Mouse (Mus musculus): Measurements from ENCODE around the gene Masp1. TPM values are rescaled to one million over a fixed set of nuclear protein-coding genes. Genes with fewer than 3 reads are reported as not detected.

The Masp1 gene
- polyA plus RNA-seq, 1 experiment from 2014 or later = 2.5 TPM

- Histone ChIP-seq H3K27me3 (ENCODE audit: insufficient read depth, low read length) (no peaks in the 10 kb centered on the region), H3K4me3 (ENCODE audit: low read depth, low read length) (no peak overlapping the region), H3K4me2 (peak overlapping the region; percentile 13; the same call in 1 of the 2 replicates), H3K9me3 (ENCODE audit: low read depth, low read length) (no peaks in the 10 kb centered on the region), H3K4me1 (ENCODE audit: insufficient read depth) (peaks cover 12% of the 10 kb centered on the region), H3K27ac (ENCODE audit: low read depth) (0 out of 2 replicates have a peak overlapping the region, but pooled peaks have one; percentile 19), H3K9ac (no peak overlapping the region), H3K36me3 (ENCODE audit: insufficient read depth) (no peaks in the 10 kb centered on the region)
- 30% methylated on average over 7 of the region's 7 CpGs for WGBS
- no peak for TF ChIP-seq CTCF (IDR thresholded peaks at IDR 0.05; ENCODE audit: low read depth)
- no peak for ATAC-seq (ENCODE audit: insufficient read depth)
- peak; percentile 62 for DNase-seq
These were observed 21.9 kb downstream of the Masp1 start for GRCm38 (mm10) chr16:23498691-23499131.

- ATAC-seq (ENCODE audit: insufficient read depth) = peak; percentile 53; the same call in 1 of the 2 replicates
- 35% methylated on average over 1 of the region's 1 CpGs for WGBS
- no peaks in the 10 kb centered on the region for H3K27me3 ChIP-seq (ENCODE audit: insufficient read depth, low read length)
- no peak overlapping the region for H3K9ac ChIP-seq
- TF ChIP-seq CTCF (IDR thresholded peaks at IDR 0.05; ENCODE audit: low read depth) = no peak
- H3K36me3 ChIP-seq (ENCODE audit: insufficient read depth) = no peaks in the 10 kb centered on the region
- peaks cover 12% of the 10 kb centered on the region for H3K4me1 ChIP-seq (ENCODE audit: insufficient read depth)
- H3K4me2 ChIP-seq = no peak overlapping the region
- DNase-seq = no peak
- no peak overlapping the region for H3K4me3 ChIP-seq (ENCODE audit: low read depth, low read length)
- H3K27ac ChIP-seq (ENCODE audit: low read depth) = no peak overlapping the region
- no peaks in the 10 kb centered on the region for H3K9me3 ChIP-seq (ENCODE audit: low read depth, low read length)
These were observed 22.7 kb downstream of the Masp1 start for GRCm38 (mm10) chr16:23497881-23498280.

DNA sequence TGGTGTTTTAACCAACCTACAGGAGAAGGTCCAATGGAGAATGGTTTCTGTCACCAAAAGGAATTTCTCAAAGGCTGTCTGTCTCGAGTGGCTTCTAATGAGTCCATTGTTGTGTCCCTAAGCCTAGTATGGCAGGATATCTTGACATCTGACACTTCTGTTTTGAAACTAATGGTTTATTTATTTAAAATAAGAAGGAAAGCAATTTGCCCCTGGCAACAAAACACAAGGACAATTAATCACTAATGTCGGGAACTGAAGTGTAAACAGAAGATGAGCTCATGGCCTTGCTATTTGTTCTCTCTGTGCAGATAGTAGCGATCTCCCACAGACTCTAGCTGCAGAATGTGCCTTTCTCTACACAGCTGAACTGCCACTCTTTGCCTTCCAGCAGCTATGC, 23.2 kb downstream of the Masp1 start:
- TF ChIP-seq CTCF (IDR thresholded peaks at IDR 0.05; ENCODE audit: low read depth) = no peak
- H3K9ac ChIP-seq = no peak overlapping the region
- no peak overlapping the region for H3K4me3 ChIP-seq (ENCODE audit: low read depth, low read length)
- H3K27ac ChIP-seq (ENCODE audit: low read depth) = 0 out of 2 replicates have a peak overlapping the region, but pooled peaks have one; percentile 47
- whole genome bisulfite sequencing = 2% methylated on average over 3 of the region's 3 CpGs
- ATAC-seq (ENCODE audit: insufficient read depth) = peak; percentile 93
- no peaks in the 10 kb centered on the region for H3K9me3 ChIP-seq (ENCODE audit: low read depth, low read length)
- H3K4me2 ChIP-seq = no peak overlapping the region
- peak; percentile 90 for DNase-seq
- H3K36me3 ChIP-seq (ENCODE audit: insufficient read depth) = no peaks in the 10 kb centered on the region
- no peaks in the 10 kb centered on the region for H3K27me3 ChIP-seq (ENCODE audit: insufficient read depth, low read length)
- H3K4me1 ChIP-seq (ENCODE audit: insufficient read depth) = peaks cover 12% of the 10 kb centered on the region

DNA sequence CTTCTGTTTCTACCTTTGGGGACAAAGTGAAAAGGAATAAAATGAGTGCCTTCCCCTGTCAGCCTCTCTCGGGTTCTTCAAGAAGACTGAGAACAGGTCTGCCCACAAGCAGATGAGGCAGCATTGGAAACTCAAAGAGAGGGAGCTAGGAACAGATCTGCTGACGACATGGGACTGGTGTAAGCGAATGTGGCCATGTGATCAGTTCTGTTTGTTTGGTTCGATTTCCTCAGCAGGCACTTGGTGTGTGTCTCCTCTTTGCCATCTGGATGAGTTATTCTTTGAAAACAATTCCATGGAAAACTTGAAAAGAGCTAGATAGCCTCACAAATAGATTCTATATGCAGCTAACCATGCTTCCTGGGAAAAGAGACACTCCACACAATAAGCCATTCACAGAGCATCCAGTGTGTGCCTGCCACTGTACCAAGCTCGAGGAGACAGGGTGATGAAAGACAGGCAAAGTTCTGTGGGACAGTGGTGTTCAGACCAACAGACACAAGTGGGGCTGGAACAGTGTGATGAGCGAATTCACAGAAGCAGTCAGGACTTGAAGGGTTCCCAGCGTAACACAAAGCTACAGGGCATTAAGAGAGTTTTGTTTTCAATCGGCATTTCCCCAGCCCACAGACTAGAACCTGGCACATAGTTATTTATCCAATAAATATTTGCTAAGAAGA, 24.2 kb downstream of the Masp1 start:
- ATAC-seq (ENCODE audit: insufficient read depth) = no peak
- Histone ChIP-seq H3K4me3 (ENCODE audit: low read depth, low read length) (no peak overlapping the region), H3K27ac (ENCODE audit: low read depth) (no peak overlapping the region), H3K36me3 (ENCODE audit: insufficient read depth) (no peaks in the 10 kb centered on the region), H3K4me1 (ENCODE audit: insufficient read depth) (peaks cover 12% of the 10 kb centered on the region), H3K27me3 (ENCODE audit: insufficient read depth, low read length) (no peaks in the 10 kb centered on the region), H3K4me2 (no peak overlapping the region), H3K9me3 (ENCODE audit: low read depth, low read length) (no peaks in the 10 kb centered on the region), H3K9ac (no peak overlapping the region)
- no peak for DNase-seq
- 51% methylated on average over 8 of the region's 8 CpGs for WGBS
- TF ChIP-seq CTCF (IDR thresholded peaks at IDR 0.05; ENCODE audit: low read depth) = no peak

GRCm38 (mm10) chr16:23492783-23493182, 27.8 kb downstream of the Masp1 start:
- H3K9me3 ChIP-seq (ENCODE audit: low read depth, low read length) = no peaks in the 10 kb centered on the region
- WGBS = 73% methylated on average over 4 of the region's 4 CpGs
- H3K27me3 ChIP-seq (ENCODE audit: insufficient read depth, low read length) = no peaks in the 10 kb centered on the region
- no peaks in the 10 kb centered on the region for H3K36me3 ChIP-seq (ENCODE audit: insufficient read depth)
- H3K4me1 ChIP-seq (ENCODE audit: insufficient read depth) = no peaks in the 10 kb centered on the region
- ATAC-seq (ENCODE audit: insufficient read depth) (no peak), DNase-seq (no peak)
- TF ChIP-seq CTCF (IDR thresholded peaks at IDR 0.05; ENCODE audit: low read depth) = no peak
- H3K4me3 ChIP-seq (ENCODE audit: low read depth, low read length) = no peak overlapping the region
- H3K4me2 ChIP-seq = no peak overlapping the region
- H3K27ac ChIP-seq (ENCODE audit: low read depth) = no peak overlapping the region
- H3K9ac ChIP-seq = no peak overlapping the region

DNA sequence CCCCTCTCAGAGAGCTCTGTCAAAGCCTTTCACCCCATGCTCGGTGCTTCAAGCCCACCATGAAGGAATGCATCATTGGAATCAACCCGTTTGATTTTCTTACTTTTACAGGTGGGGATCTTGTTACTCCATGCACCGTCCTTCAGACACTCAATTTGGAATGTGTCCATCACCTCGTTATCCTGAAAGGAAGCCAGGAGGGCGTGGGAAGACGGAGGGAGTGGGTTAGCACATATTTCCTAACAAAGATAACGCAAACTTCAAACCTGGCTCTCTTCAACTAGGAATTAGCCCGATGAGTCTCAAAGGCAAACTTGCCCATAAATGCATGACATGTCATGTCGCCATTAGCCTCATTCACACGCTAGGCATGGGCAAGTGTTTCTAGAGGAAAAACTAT, 37.3 kb downstream of the Masp1 start:
- 53% methylated on average over 10 of the region's 10 CpGs for WGBS
- H3K4me1 ChIP-seq (ENCODE audit: insufficient read depth) = no peaks in the 10 kb centered on the region
- H3K9me3 ChIP-seq (ENCODE audit: low read depth, low read length) = no peaks in the 10 kb centered on the region
- no peak overlapping the region for H3K4me3 ChIP-seq (ENCODE audit: low read depth, low read length)
- H3K27ac ChIP-seq (ENCODE audit: low read depth) = no peak overlapping the region
- DNase-seq (no peak), ATAC-seq (ENCODE audit: insufficient read depth) (no peak)
- TF ChIP-seq CTCF (IDR thresholded peaks at IDR 0.05; ENCODE audit: low read depth) = no peak
- H3K4me2 ChIP-seq = no peak overlapping the region
- no peaks in the 10 kb centered on the region for H3K27me3 ChIP-seq (ENCODE audit: insufficient read depth, low read length)
- H3K9ac ChIP-seq = no peak overlapping the region
- H3K36me3 ChIP-seq (ENCODE audit: insufficient read depth) = no peaks in the 10 kb centered on the region

DNA sequence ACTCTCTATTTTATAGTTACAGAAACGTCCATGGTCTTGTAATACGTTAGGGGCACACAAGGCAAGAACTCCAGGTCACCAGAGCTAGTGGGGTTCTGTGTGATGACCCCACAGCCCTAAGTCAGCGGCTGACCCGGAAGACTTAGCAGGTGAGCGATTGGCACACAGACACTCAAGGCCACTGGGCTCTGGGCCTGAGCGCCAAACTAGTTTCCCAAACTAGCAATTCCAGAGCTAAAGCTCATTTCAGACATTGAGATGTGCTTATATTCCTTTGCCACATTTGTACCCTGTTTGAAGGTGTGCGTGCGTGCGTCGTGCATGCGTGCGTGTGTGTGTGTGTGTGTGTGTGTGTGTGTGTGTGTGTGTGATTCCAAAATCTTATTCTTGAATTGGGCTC, 37.8 kb downstream of the Masp1 start:
- no peak for DNase-seq
- WGBS = 90% methylated on average over 12 of the region's 12 CpGs

More for the DNA sequence above, 37.8 kb downstream of the Masp1 start:
- Histone ChIP-seq H3K27me3 (ENCODE audit: insufficient read depth, low read length) (no peaks in the 10 kb centered on the region), H3K36me3 (ENCODE audit: insufficient read depth) (no peaks in the 10 kb centered on the region), H3K4me2 (no peak overlapping the region), H3K4me1 (ENCODE audit: insufficient read depth) (no peaks in the 10 kb centered on the region), H3K9me3 (ENCODE audit: low read depth, low read length) (no peaks in the 10 kb centered on the region), H3K4me3 (ENCODE audit: low read depth, low read length) (no peak overlapping the region), H3K27ac (ENCODE audit: low read depth) (no peak overlapping the region), H3K9ac (no peak overlapping the region)
- no peak for ATAC-seq (ENCODE audit: insufficient read depth)
- no peak for TF ChIP-seq CTCF (IDR thresholded peaks at IDR 0.05; ENCODE audit: low read depth)

Data from lung, embryonic 14.5 days (tissue).